Mouse (Mus musculus): ENCODE results near the gene Abca13. TPM values are rescaled to one million over a fixed set of nuclear protein-coding genes. Genes with fewer than 3 reads are reported as not detected.

Abca13 gene
- polyA plus RNA-seq, 1 experiment from 2014 or later, result 0.08 TPM

- Histone ChIP-seq H3K27ac (replicated peaks; ENCODE audit: low read depth, low read length) (no peak overlapping the region), H3K9me3 (replicated peaks; ENCODE audit: control insufficient read depth, low read length) (no peaks in the 10 kb centered on the region), H3K4me3 (ENCODE audit: low read depth, low read length) (no peak overlapping the region), H3K4me2 (ENCODE audit: low read depth, low read length) (no peak overlapping the region), H3K27me3 (ENCODE audit: control insufficient read depth, insufficient read depth, low read length) (no peaks in the 10 kb centered on the region), H3K9ac (replicated peaks; ENCODE audit: low read length) (no peak overlapping the region), H3K36me3 (replicated peaks; ENCODE audit: control insufficient read depth, insufficient read depth, low read depth, low read length) (no peaks in the 10 kb centered on the region), H3K4me1 (ENCODE audit: control insufficient read depth, insufficient read depth, low read length) (no peaks in the 10 kb centered on the region)
- whole genome bisulfite sequencing, result 84% methylated on average over 7 of the region's 7 CpGs
- ATAC-seq (replicated peaks; ENCODE audit: insufficient number of reproducible peaks, low FRiP score, low TSS enrichment, low read depth) (no peak), DNase-seq (ENCODE audit: low spot score) (no peak)
Measured at GRCm38 (mm10) chr11:9291168-9291567, 99.4 kb downstream of the Abca13 start.

- Histone ChIP-seq H3K27me3 (ENCODE audit: control insufficient read depth, insufficient read depth, low read length) (no peaks in the 10 kb centered on the region), H3K4me2 (ENCODE audit: low read depth, low read length) (no peak overlapping the region), H3K4me3 (ENCODE audit: low read depth, low read length) (no peak overlapping the region), H3K9me3 (replicated peaks; ENCODE audit: control insufficient read depth, low read length) (no peaks in the 10 kb centered on the region), H3K27ac (replicated peaks; ENCODE audit: low read depth, low read length) (no peak overlapping the region), H3K9ac (replicated peaks; ENCODE audit: low read length) (no peak overlapping the region), H3K4me1 (ENCODE audit: control insufficient read depth, insufficient read depth, low read length) (no peaks in the 10 kb centered on the region), H3K36me3 (replicated peaks; ENCODE audit: control insufficient read depth, insufficient read depth, low read depth, low read length) (no peaks in the 10 kb centered on the region)
- 67% methylated on average over 1 of the region's 1 CpGs for WGBS
- DNase-seq (ENCODE audit: low spot score), result no peak
- no peak for ATAC-seq (replicated peaks; ENCODE audit: insufficient number of reproducible peaks, low FRiP score, low TSS enrichment, low read depth)
Measured at GRCm38 (mm10) chr11:9299615-9300014, 107.9 kb downstream of the Abca13 start.

- 78% methylated on average over 4 of the region's 4 CpGs for WGBS
- Histone ChIP-seq H3K27me3 (ENCODE audit: control insufficient read depth, insufficient read depth, low read length) (no peaks in the 10 kb centered on the region), H3K4me1 (ENCODE audit: control insufficient read depth, insufficient read depth, low read length) (no peaks in the 10 kb centered on the region), H3K27ac (replicated peaks; ENCODE audit: low read depth, low read length) (no peak overlapping the region), H3K4me2 (ENCODE audit: low read depth, low read length) (no peak overlapping the region), H3K9ac (replicated peaks; ENCODE audit: low read length) (no peak overlapping the region), H3K9me3 (replicated peaks; ENCODE audit: control insufficient read depth, low read length) (no peaks in the 10 kb centered on the region), H3K4me3 (ENCODE audit: low read depth, low read length) (no peak overlapping the region), H3K36me3 (replicated peaks; ENCODE audit: control insufficient read depth, insufficient read depth, low read depth, low read length) (no peaks in the 10 kb centered on the region)
- no peak for DNase-seq (ENCODE audit: low spot score)
- no peak for ATAC-seq (replicated peaks; ENCODE audit: insufficient number of reproducible peaks, low FRiP score, low TSS enrichment, low read depth)
Measured at GRCm38 (mm10) chr11:9305450-9305849, 113.7 kb downstream of the Abca13 start.

GRCm38 (mm10) chr11:9316545-9316944 lies 124.8 kb downstream of the Abca13 start:
- no peak overlapping the region for H3K4me3 ChIP-seq (ENCODE audit: low read depth, low read length)
- no peaks in the 10 kb centered on the region for H3K9me3 ChIP-seq (replicated peaks; ENCODE audit: control insufficient read depth, low read length)
- no peak for DNase-seq (ENCODE audit: low spot score)
- no peak for ATAC-seq (replicated peaks; ENCODE audit: insufficient number of reproducible peaks, low FRiP score, low TSS enrichment, low read depth)
- H3K36me3 ChIP-seq (replicated peaks; ENCODE audit: control insufficient read depth, insufficient read depth, low read depth, low read length), result no peaks in the 10 kb centered on the region
- H3K27ac ChIP-seq (replicated peaks; ENCODE audit: low read depth, low read length), result no peak overlapping the region
- H3K4me1 ChIP-seq (ENCODE audit: control insufficient read depth, insufficient read depth, low read length), result no peaks in the 10 kb centered on the region
- WGBS, result 66% methylated on average over 3 of the region's 3 CpGs
- H3K9ac ChIP-seq (replicated peaks; ENCODE audit: low read length), result no peak overlapping the region
- no peaks in the 10 kb centered on the region for H3K27me3 ChIP-seq (ENCODE audit: control insufficient read depth, insufficient read depth, low read length)
- no peak overlapping the region for H3K4me2 ChIP-seq (ENCODE audit: low read depth, low read length)

- H3K4me1 ChIP-seq (ENCODE audit: control insufficient read depth, insufficient read depth, low read length), result no peaks in the 10 kb centered on the region
- H3K4me3 ChIP-seq (ENCODE audit: low read depth, low read length), result no peak overlapping the region
- H3K9me3 ChIP-seq (replicated peaks; ENCODE audit: control insufficient read depth, low read length), result no peaks in the 10 kb centered on the region
- no peak overlapping the region for H3K27ac ChIP-seq (replicated peaks; ENCODE audit: low read depth, low read length)
- H3K27me3 ChIP-seq (ENCODE audit: control insufficient read depth, insufficient read depth, low read length), result no peaks in the 10 kb centered on the region
- no peaks in the 10 kb centered on the region for H3K36me3 ChIP-seq (replicated peaks; ENCODE audit: control insufficient read depth, insufficient read depth, low read depth, low read length)
- peak; percentile 85 for ATAC-seq (replicated peaks; ENCODE audit: insufficient number of reproducible peaks, low FRiP score, low TSS enrichment, low read depth)
- DNase-seq (ENCODE audit: low spot score), result peak; percentile 71
- 36% methylated on average over 6 of the region's 6 CpGs for WGBS
- H3K9ac ChIP-seq (replicated peaks; ENCODE audit: low read length), result no peak overlapping the region
- H3K4me2 ChIP-seq (ENCODE audit: low read depth, low read length), result no peak overlapping the region
Measured at GRCm38 (mm10) chr11:9317076-9317929, 125.6 kb downstream of the Abca13 start.

GRCm38 (mm10) chr11:9338151-9338550 lies 146.4 kb downstream of the Abca13 start:
- no peak for ATAC-seq (replicated peaks; ENCODE audit: insufficient number of reproducible peaks, low FRiP score, low TSS enrichment, low read depth)
- WGBS, result 83% methylated on average over 3 of the region's 3 CpGs
- no peak overlapping the region for H3K4me3 ChIP-seq (ENCODE audit: low read depth, low read length)

GRCm38 (mm10) chr11:9347724-9348123 lies 156.0 kb downstream of the Abca13 start:
- DNase-seq (ENCODE audit: low spot score) (peak; percentile 22), ATAC-seq (replicated peaks; ENCODE audit: insufficient number of reproducible peaks, low FRiP score, low TSS enrichment, low read depth) (no peak)
- no peak overlapping the region for H3K4me2 ChIP-seq (ENCODE audit: low read depth, low read length)
- H3K27ac ChIP-seq (replicated peaks; ENCODE audit: low read depth, low read length), result no peak overlapping the region
- WGBS, result 49% methylated on average over 3 of the region's 3 CpGs
- H3K4me3 ChIP-seq (ENCODE audit: low read depth, low read length), result no peak overlapping the region
- H3K36me3 ChIP-seq (replicated peaks; ENCODE audit: control insufficient read depth, insufficient read depth, low read depth, low read length), result no peaks in the 10 kb centered on the region
- H3K4me1 ChIP-seq (ENCODE audit: control insufficient read depth, insufficient read depth, low read length), result no peaks in the 10 kb centered on the region
- no peaks in the 10 kb centered on the region for H3K27me3 ChIP-seq (ENCODE audit: control insufficient read depth, insufficient read depth, low read length)
- no peak overlapping the region for H3K9ac ChIP-seq (replicated peaks; ENCODE audit: low read length)
- no peaks in the 10 kb centered on the region for H3K9me3 ChIP-seq (replicated peaks; ENCODE audit: control insufficient read depth, low read length)

More at GRCm38 (mm10) chr11:9338151-9338550, 146.4 kb downstream of the Abca13 start:
- H3K27ac ChIP-seq (replicated peaks; ENCODE audit: low read depth, low read length), result no peak overlapping the region
- H3K36me3 ChIP-seq (replicated peaks; ENCODE audit: control insufficient read depth, insufficient read depth, low read depth, low read length), result no peaks in the 10 kb centered on the region
- no peak for DNase-seq (ENCODE audit: low spot score)
- H3K4me1 ChIP-seq (ENCODE audit: control insufficient read depth, insufficient read depth, low read length), result no peaks in the 10 kb centered on the region
- no peak overlapping the region for H3K4me2 ChIP-seq (ENCODE audit: low read depth, low read length)
- no peaks in the 10 kb centered on the region for H3K9me3 ChIP-seq (replicated peaks; ENCODE audit: control insufficient read depth, low read length)
- H3K9ac ChIP-seq (replicated peaks; ENCODE audit: low read length), result no peak overlapping the region
- H3K27me3 ChIP-seq (ENCODE audit: control insufficient read depth, insufficient read depth, low read length), result no peaks in the 10 kb centered on the region

- Histone ChIP-seq H3K27ac (replicated peaks; ENCODE audit: low read depth, low read length) (no peak overlapping the region), H3K9ac (replicated peaks; ENCODE audit: low read length) (no peak overlapping the region), H3K27me3 (ENCODE audit: control insufficient read depth, insufficient read depth, low read length) (no peaks in the 10 kb centered on the region), H3K36me3 (replicated peaks; ENCODE audit: control insufficient read depth, insufficient read depth, low read depth, low read length) (no peaks in the 10 kb centered on the region), H3K4me1 (ENCODE audit: control insufficient read depth, insufficient read depth, low read length) (no peaks in the 10 kb centered on the region), H3K9me3 (replicated peaks; ENCODE audit: control insufficient read depth, low read length) (no peaks in the 10 kb centered on the region), H3K4me3 (ENCODE audit: low read depth, low read length) (no peak overlapping the region), H3K4me2 (ENCODE audit: low read depth, low read length) (no peak overlapping the region)
- no peak for ATAC-seq (replicated peaks; ENCODE audit: insufficient number of reproducible peaks, low FRiP score, low TSS enrichment, low read depth)
- 81% methylated on average over 5 of the region's 5 CpGs for WGBS
- DNase-seq (ENCODE audit: low spot score), result no peak
Measured at GRCm38 (mm10) chr11:9373160-9373559, 181.4 kb downstream of the Abca13 start.
